Mouse (Mus musculus) forebrain, embryonic 11.5 days (tissue): Measurements from ENCODE around the gene Ppif. TPM values are rescaled to one million over a fixed set of nuclear protein-coding genes. Genes with fewer than 3 reads are reported as not detected.
A peak's percentile ranks its signal among the peaks of the same experiment; 100 is the strongest.

Experiments used
- ATAC-seq: fragments of 200-750 bp; cut with Nextera tagmentation; replicated peaks from 2 replicates; pipeline ENCODE4 v1.8.0; 2017; ENCODE audit warnings: moderate TSS enrichment; ENCODE audit not compliant: low FRiP score
- DNase-seq: peaks from one replicate; pipeline ENCODE4 v3.0.0-alpha.2; 2017; ENCODE audit warnings: low spot score
- H3K27ac ChIP-seq: fragments of 300-500 bp; sonication (generic); 2 replicates; pipeline ENCODE4 v1.5.1; 2014; ENCODE audit warnings: low read depth, low read length
- H3K27me3 ChIP-seq: fragments of 300-500 bp; sonication (generic); 2 replicates; pipeline ENCODE4 v1.6.1; 2014; ENCODE audit warnings: mild to moderate bottlenecking, low read length, mixed read lengths; ENCODE audit not compliant: control insufficient read depth, insufficient read depth
- H3K36me3 ChIP-seq: fragments of 300-500 bp; sonication (generic); 2 replicates; pipeline ENCODE4 v1.6.1; 2014; ENCODE audit warnings: mild to moderate bottlenecking, low read length, moderate library complexity, mixed read lengths; ENCODE audit not compliant: control insufficient read depth, insufficient read depth
- H3K4me1 ChIP-seq: fragments of 300-500 bp; sonication (generic); replicated peaks from 2 replicates; pipeline ENCODE4 v1.6.1; 2014; ENCODE audit warnings: low read length, mixed read lengths; ENCODE audit not compliant: control insufficient read depth, insufficient read depth
- H3K4me2 ChIP-seq: fragments of 300-500 bp; sonication (generic); 2 replicates; pipeline ENCODE4 v1.6.1; 2014; ENCODE audit warnings: low read depth, mild to moderate bottlenecking, low read length, moderate library complexity, mixed read lengths; ENCODE audit not compliant: severe bottlenecking
- H3K4me3 ChIP-seq: fragments of 300-500 bp; sonication (generic); 2 replicates; pipeline ENCODE4 v1.5.1; 2014; ENCODE audit warnings: low read depth, low read length
- H3K9ac ChIP-seq: fragments of 300-500 bp; sonication (generic); 2 replicates; pipeline ENCODE4 v1.6.1; 2014; ENCODE audit warnings: low read length
- H3K9me3 ChIP-seq: fragments of 300-500 bp; sonication (generic); 2 replicates; pipeline ENCODE4 v1.6.1; 2016; ENCODE audit warnings: low read length, mixed read lengths; ENCODE audit not compliant: control insufficient read depth
- WGBS: fragments of 180-500 bp; shearing (Covaris S2); extraction: QIAGEN DNeasy Blood & Tissue Kit; methylation state at CpG from one replicate; pipeline ENCODE4 v1.1.7; 2014; 5-methylcytosine and 5-hydroxymethylcytosine counted together
- polyA plus RNA-seq: library from polyadenylated mRNA; unstranded; fragments of >200 nt; fragmentation: Nextera tagmentation; extraction: Ambion mirVana; gene quantifications from 2 replicates; pipeline ENCODE4 v1.2.1, GENCODE M21; 2014

Gene Ppif
- polyA plus RNA-seq, 1 experiment from 2014 or later = 34.8 TPM

DNA sequence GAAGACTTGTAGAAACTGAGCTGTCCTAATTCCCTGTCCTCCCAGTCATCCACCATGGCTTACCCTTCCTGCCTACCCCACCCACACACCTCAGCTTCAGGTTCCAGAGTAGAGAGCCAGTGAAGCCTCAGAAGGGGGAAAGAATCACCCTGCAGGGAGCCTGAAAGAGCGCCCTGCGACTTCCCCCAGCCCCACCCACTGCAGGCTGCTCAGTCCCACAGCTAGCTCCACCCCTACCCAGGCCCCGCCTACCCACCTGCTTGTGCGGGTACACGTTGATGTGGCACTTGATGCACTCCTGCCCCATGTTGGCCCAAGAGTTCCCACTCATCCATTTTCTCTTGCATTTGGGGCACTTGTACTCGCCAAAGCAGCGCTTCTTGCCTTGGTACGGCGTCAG is 25.4 kb downstream of the Ppif start:
- Histone ChIP-seq H3K27me3 (no peaks in the 10 kb centered on the region), H3K4me1 (no peaks in the 10 kb centered on the region), H3K36me3 (no peaks in the 10 kb centered on the region), H3K27ac (no peak overlapping the region), H3K9me3 (no peaks in the 10 kb centered on the region), H3K4me3 (no peak overlapping the region), H3K9ac (no peak overlapping the region), H3K4me2 (no peak overlapping the region)
- DNase-seq = no peak
- no peak for ATAC-seq
- 55% methylated on average over 9 of the region's 9 CpGs for WGBS

- 91% methylated on average over 5 of the region's 5 CpGs for WGBS
- Histone ChIP-seq H3K4me2 (no peak overlapping the region), H3K27me3 (no peaks in the 10 kb centered on the region), H3K27ac (no peak overlapping the region), H3K36me3 (no peaks in the 10 kb centered on the region), H3K9ac (no peak overlapping the region), H3K4me1 (no peaks in the 10 kb centered on the region), H3K4me3 (no peak overlapping the region), H3K9me3 (no peaks in the 10 kb centered on the region)
- no peak for ATAC-seq
- no peak for DNase-seq
Observed at GRCm38 (mm10) chr14:25720962-25721707, 27.2 kb downstream of the Ppif start.

DNA sequence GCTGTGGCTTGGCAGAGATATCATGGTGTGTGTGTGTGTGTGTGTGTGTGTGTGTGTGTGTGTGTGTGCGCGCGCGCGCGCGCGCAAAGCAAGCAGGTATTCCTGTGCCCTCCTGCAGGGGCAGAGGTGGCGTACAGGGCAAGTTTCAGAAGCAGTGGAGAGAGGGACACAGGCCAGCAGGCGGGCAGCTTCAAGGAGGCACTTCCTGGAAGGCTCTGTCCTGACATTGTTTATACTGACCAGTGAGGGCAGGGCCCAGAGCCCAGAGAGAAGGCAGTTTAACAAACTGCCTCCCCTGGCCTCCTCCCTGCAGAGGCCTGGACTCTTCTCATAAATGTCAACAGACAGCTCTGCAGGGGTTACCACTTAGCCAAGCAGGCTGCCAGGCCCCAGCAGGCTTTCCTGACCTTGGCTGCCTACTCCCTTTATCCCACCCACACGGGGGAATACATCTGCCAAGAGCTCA is 31.1 kb downstream of the Ppif start:
- Histone ChIP-seq H3K27me3 (no peaks in the 10 kb centered on the region), H3K9me3 (no peaks in the 10 kb centered on the region), H3K9ac (no peak overlapping the region), H3K27ac (no peak overlapping the region), H3K4me2 (no peak overlapping the region), H3K36me3 (no peaks in the 10 kb centered on the region), H3K4me1 (no peaks in the 10 kb centered on the region), H3K4me3 (no peak overlapping the region)
- no peak for DNase-seq
- 75% methylated on average over 11 of the region's 11 CpGs for WGBS
- ATAC-seq = no peak

GRCm38 (mm10) chr14:25725690-25726089 is 31.7 kb downstream of the Ppif start:
- no peak for DNase-seq
- Histone ChIP-seq H3K9ac (no peak overlapping the region), H3K4me2 (no peak overlapping the region), H3K4me1 (no peaks in the 10 kb centered on the region), H3K4me3 (no peak overlapping the region), H3K27ac (no peak overlapping the region), H3K36me3 (no peaks in the 10 kb centered on the region), H3K27me3 (no peaks in the 10 kb centered on the region), H3K9me3 (no peaks in the 10 kb centered on the region)
- WGBS = 48% methylated on average over 4 of the region's 4 CpGs
- no peak for ATAC-seq

- Histone ChIP-seq H3K27me3 (no peaks in the 10 kb centered on the region), H3K4me2 (no peak overlapping the region), H3K9ac (no peak overlapping the region), H3K4me1 (no peaks in the 10 kb centered on the region), H3K4me3 (no peak overlapping the region), H3K36me3 (no peaks in the 10 kb centered on the region), H3K9me3 (no peaks in the 10 kb centered on the region), H3K27ac (no peak overlapping the region)
- 55% methylated on average over 20 of the region's 20 CpGs for WGBS
- DNase-seq = peak; percentile 83
- ATAC-seq = no peak
Observed at GRCm38 (mm10) chr14:25726226-25727148, 32.5 kb downstream of the Ppif start.

DNA sequence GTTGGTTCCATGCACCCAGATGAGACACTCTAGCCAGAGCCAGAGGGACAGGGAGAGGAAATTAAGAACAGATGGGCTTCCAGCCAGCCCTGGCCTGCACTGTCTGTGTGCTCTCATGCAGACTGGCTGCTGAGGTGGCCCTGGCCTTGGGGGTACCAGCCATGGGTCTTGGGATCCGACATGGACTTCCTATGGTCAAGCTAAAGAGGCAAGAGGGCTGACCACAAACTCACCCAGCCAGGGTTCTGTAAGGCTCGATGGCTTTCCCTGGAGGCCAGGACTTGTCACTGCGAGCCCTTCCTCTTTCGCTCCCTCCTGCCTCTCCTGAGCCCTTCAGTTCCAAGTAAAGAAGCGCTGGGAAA is 33.2 kb downstream of the Ppif start:
- Histone ChIP-seq H3K9me3 (no peaks in the 10 kb centered on the region), H3K27me3 (no peaks in the 10 kb centered on the region), H3K4me3 (no peak overlapping the region), H3K4me1 (no peaks in the 10 kb centered on the region), H3K27ac (no peak overlapping the region), H3K36me3 (no peaks in the 10 kb centered on the region), H3K4me2 (no peak overlapping the region), H3K9ac (no peak overlapping the region)
- ATAC-seq = no peak
- WGBS = 65% methylated on average over 5 of the region's 5 CpGs
- no peak for DNase-seq

GRCm38 (mm10) chr14:25734736-25735716 is 41.1 kb downstream of the Ppif start:
- H3K9ac ChIP-seq = 0 out of 2 replicates have a peak overlapping the region, but pooled peaks have one; percentile 23

GRCm38 (mm10) chr14:25736140-25736539 is 42.2 kb downstream of the Ppif start:
- no peak overlapping the region for H3K4me2 ChIP-seq
- H3K4me1 ChIP-seq = peaks cover 11% of the 10 kb centered on the region; the same call in 1 of the 2 replicates
- no peaks in the 10 kb centered on the region for H3K9me3 ChIP-seq
- ATAC-seq (no peak), DNase-seq (no peak)
- no peak overlapping the region for H3K9ac ChIP-seq
- no peak overlapping the region for H3K27ac ChIP-seq
- WGBS = 86% methylated on average over 3 of the region's 3 CpGs
- no peaks in the 10 kb centered on the region for H3K27me3 ChIP-seq
- no peak overlapping the region for H3K4me3 ChIP-seq
- H3K36me3 ChIP-seq = no peaks in the 10 kb centered on the region

More at GRCm38 (mm10) chr14:25734736-25735716, 41.1 kb downstream of the Ppif start:
- Histone ChIP-seq H3K36me3 (no peaks in the 10 kb centered on the region), H3K4me2 (no peak overlapping the region), H3K4me1 (peaks cover 11% of the 10 kb centered on the region; the same call in 1 of the 2 replicates), H3K27ac (peak overlapping the region; percentile 37; the same call in 1 of the 2 replicates), H3K4me3 (no peak overlapping the region), H3K9me3 (no peaks in the 10 kb centered on the region), H3K27me3 (no peaks in the 10 kb centered on the region)
- ATAC-seq (peak; percentile 55; the same call in 1 of the 2 replicates), DNase-seq (no peak)
- WGBS = 40% methylated on average over 17 of the region's 17 CpGs
